Mouse (Mus musculus) forebrain, embryonic 15.5 days (tissue): Measurements from ENCODE around the gene 3110040N11Rik. TPM values are rescaled to one million over a fixed set of nuclear protein-coding genes. Genes with fewer than 3 reads are reported as not detected.
"Not testable (repeated sequence)": the region's sequence is repeated elsewhere in the genome, so short reads cannot be mapped to it uniquely, and the experiment has no call there.

Experiments
- ATAC-seq: fragments of 200-750 bp; cut with Nextera tagmentation; replicated peaks from 2 replicates; pipeline ENCODE4 v1.8.0; 2017; ENCODE audit warnings: mild to moderate bottlenecking, moderate TSS enrichment, moderate library complexity
- H3K27ac ChIP-seq: fragments of 300-500 bp; sonication (generic); replicated peaks from 2 replicates; pipeline ENCODE4 v1.5.1; 2015; ENCODE audit warnings: mild to moderate bottlenecking, inconsistent platforms
- H3K27me3 ChIP-seq: fragments of 300-500 bp; sonication (generic); 2 replicates; pipeline ENCODE4 v1.6.1; 2015; ENCODE audit warnings: inconsistent platforms
- H3K36me3 ChIP-seq: fragments of 300-500 bp; sonication (generic); 2 replicates; pipeline ENCODE4 v1.6.1; 2015; ENCODE audit warnings: mild to moderate bottlenecking, inconsistent platforms
- H3K4me1 ChIP-seq: fragments of 300-500 bp; sonication (generic); 2 replicates; pipeline ENCODE4 v1.6.1; 2015; ENCODE audit warnings: inconsistent platforms
- H3K4me2 ChIP-seq: fragments of 300-500 bp; sonication (generic); replicated peaks from 2 replicates; pipeline ENCODE4 v1.6.1; 2015; ENCODE audit warnings: mild to moderate bottlenecking, inconsistent platforms
- H3K4me3 ChIP-seq: fragments of 300-500 bp; sonication (generic); 2 replicates; pipeline ENCODE4 v1.5.1; 2015; ENCODE audit warnings: mild to moderate bottlenecking, inconsistent platforms
- H3K9ac ChIP-seq: fragments of 300-500 bp; sonication (generic); replicated peaks from 2 replicates; pipeline ENCODE4 v1.6.1; 2015; ENCODE audit warnings: mild to moderate bottlenecking, inconsistent platforms
- H3K9me3 ChIP-seq: fragments of 300-500 bp; sonication (generic); 2 replicates; pipeline ENCODE4 v1.6.1; 2016; ENCODE audit warnings: inconsistent platforms
- WGBS: fragments of 180-500 bp; shearing (Covaris S2); methylation state at CpG from one replicate; pipeline ENCODE4 v1.1.7; 2015; ENCODE audit warnings: mixed read lengths; 5-methylcytosine and 5-hydroxymethylcytosine counted together
- polyA plus RNA-seq: library from polyadenylated mRNA; unstranded; fragments of >200 nt; fragmentation: Nextera tagmentation; extraction: Ambion mirVana; gene quantifications from 2 replicates; pipeline ENCODE4 v1.2.1, GENCODE M21; 2015

The 3110040N11Rik gene
- polyA plus RNA-seq: 51.6 and 52.2 TPM in 2 replicates

GRCm38 (mm10) chr7:81789095-81789757 lies at the start of gene 3110040N11Rik:
Gene 3110040N11Rik (minus strand): TSS chr7:81789478.
- WGBS: under 1% methylated on average over 38 of the region's 38 CpGs
- Histone ChIP-seq H3K9ac (peak within 1 kb of the TSS; percentile 80), H3K9me3 (no peaks in the 10 kb centered on the region)

DNA sequence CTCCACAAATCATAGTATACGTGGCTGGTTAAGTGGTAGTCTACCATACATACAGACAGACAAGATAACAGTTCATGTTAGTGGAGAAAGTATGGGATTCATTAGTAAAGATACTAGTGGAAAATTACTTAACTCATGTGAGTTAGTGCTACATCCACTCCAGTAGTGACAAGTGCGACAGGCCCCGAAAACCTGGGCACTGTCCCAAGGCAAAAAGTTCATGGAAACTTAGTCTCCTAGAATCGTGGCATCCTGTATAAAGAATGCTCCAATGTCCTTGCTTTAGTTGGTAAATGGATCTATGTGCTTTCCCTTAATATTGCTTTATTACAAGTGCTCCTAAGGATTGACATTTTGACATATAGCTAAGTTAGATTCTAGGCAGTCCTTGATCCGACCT lies 48.5 kb upstream of the 3110040N11Rik start:
- not testable (repeated sequence) for H3K4me3 ChIP-seq, H3K9me3 ChIP-seq, H3K27ac ChIP-seq, H3K9ac ChIP-seq, H3K4me2 ChIP-seq, ATAC-seq, H3K27me3 ChIP-seq, H3K36me3 ChIP-seq
- H3K4me1 ChIP-seq: peaks cover 13% of the 10 kb centered on the region
- 89% methylated on average over 5 of the region's 5 CpGs for WGBS

More at GRCm38 (mm10) chr7:81789095-81789757, at the start of gene 3110040N11Rik:
- no peaks in the 10 kb centered on the region for H3K27me3 ChIP-seq
- peaks cover 16% of the 10 kb centered on the region for H3K36me3 ChIP-seq
- peak; percentile 96 for ATAC-seq
- H3K4me2 ChIP-seq: peak within 1 kb of the TSS; percentile 76
- peak within 1 kb of the TSS; percentile 67 for H3K4me3 ChIP-seq
- H3K27ac ChIP-seq: peak within 1 kb of the TSS; percentile 97
- H3K4me1 ChIP-seq: peaks cover 12% of the 10 kb centered on the region

DNA sequence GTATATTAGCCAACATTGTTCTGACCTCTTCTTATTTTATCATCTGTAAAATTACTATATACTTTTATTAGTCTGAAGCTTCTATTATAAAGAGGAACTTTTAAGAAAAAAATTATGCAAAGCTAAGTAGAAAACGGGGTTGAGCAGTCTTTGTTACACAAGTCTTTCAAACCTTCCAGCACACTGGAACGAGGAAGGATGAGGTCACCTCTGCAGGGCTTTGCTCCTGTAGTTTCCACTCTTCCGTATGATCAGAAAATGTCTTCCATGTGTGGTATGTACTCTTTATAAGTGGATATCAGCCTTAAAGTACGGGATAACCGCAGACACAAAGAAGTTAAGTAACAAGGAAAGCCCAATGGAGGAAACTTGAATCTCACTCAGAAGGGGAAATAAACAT lies 46.2 kb upstream of the 3110040N11Rik start:
- WGBS: 84% methylated on average over 5 of the region's 5 CpGs
- no peaks in the 10 kb centered on the region for H3K9me3 ChIP-seq
- H3K4me1 ChIP-seq: peaks cover 2% of the 10 kb centered on the region
- no peaks in the 10 kb centered on the region for H3K27me3 ChIP-seq
- H3K27ac ChIP-seq: no peak overlapping the region
- H3K9ac ChIP-seq: no peak overlapping the region
- no peak overlapping the region for H3K4me3 ChIP-seq
- no peaks in the 10 kb centered on the region for H3K36me3 ChIP-seq
- ATAC-seq: no peak
- H3K4me2 ChIP-seq: no peak overlapping the region

DNA sequence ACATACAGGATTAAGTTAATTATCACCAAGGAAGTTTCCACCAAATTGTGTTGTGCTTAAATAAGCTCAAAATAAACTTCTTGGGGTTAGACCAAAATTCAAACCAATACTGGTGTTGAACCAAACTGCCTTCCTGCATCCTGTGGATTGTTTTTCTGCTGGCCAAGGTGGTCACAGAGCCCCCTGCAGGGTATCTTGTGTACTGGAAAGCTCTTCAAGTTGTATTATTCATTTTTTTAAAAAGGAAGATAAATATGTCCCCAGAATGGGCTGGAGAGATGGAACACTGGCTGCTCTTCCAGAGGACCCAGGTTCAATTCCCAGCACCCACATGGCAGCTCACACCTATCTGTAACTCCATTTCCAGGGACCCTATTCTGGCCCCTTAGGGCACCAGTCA lies 45.6 kb upstream of the 3110040N11Rik start:
- Histone ChIP-seq H3K9ac (no peak overlapping the region), H3K36me3 (no peaks in the 10 kb centered on the region), H3K4me1 (peaks cover 3% of the 10 kb centered on the region), H3K27ac (no peak overlapping the region), H3K4me2 (no peak overlapping the region), H3K9me3 (no peaks in the 10 kb centered on the region), H3K4me3 (no peak overlapping the region), H3K27me3 (no peaks in the 10 kb centered on the region)
- no peak for ATAC-seq

- Histone ChIP-seq H3K27me3 (no peaks in the 10 kb centered on the region), H3K9me3 (no peaks in the 10 kb centered on the region), H3K4me3 (peak within 1 kb of the TSS; percentile 70), H3K27ac (peak within 1 kb of the TSS; percentile 95), H3K4me1 (peaks cover 43% of the 10 kb centered on the region), H3K9ac (peak within 1 kb of the TSS; percentile 80), H3K4me2 (peak within 1 kb of the TSS; percentile 66), H3K36me3 (no peaks in the 10 kb centered on the region)
- under 1% methylated on average over 47 of the region's 58 CpGs for WGBS
- peak; percentile 94 for ATAC-seq
Measured at GRCm38 (mm10) chr7:81829379-81829894, 40.2 kb upstream of the 3110040N11Rik start, which contains the start of gene Btbd1. Gene Btbd1 (minus strand): TSS chr7:81829431.

DNA sequence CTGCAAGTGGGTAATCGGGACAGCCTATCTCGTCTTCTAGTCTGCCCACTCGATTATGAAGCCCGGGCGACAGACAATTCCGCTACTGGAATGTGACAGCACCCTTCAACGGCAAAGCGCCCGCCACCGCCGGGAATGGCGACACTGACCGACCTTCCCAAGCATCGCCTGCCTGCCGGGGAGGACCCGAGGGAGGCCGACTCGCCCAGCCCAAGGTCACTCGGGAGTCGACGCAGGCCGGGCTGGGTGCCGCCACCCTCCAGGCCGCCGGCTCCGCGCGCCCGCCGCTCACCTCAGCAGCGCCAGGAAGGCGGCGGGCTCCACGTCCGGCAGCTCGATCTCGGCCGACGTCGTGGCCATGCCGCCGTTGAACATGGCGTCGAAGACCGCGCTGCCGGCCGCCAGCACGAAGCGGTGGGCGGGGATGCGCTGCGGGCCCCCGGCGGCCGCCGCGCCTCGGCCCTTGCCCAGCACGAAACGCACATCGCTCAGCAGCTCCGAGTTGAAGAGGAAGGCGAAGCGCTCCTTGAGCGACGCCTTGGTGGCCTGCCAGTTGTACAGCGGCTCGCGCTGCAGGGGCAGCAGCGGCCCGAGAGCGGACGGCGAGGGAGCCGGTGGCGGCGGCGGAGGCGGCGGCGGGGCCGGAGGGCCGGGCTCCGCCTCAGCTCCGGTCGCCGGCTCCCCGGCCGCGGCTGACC lies 39.6 kb upstream of the 3110040N11Rik start:
- whole genome bisulfite sequencing: under 1% methylated on average over 83 of the region's 91 CpGs
- Histone ChIP-seq H3K27me3 (no peaks in the 10 kb centered on the region), H3K4me3 (peak overlapping the region; percentile 70), H3K27ac (peak overlapping the region; percentile 95), H3K4me1 (peaks cover 43% of the 10 kb centered on the region), H3K9ac (peak overlapping the region; percentile 80), H3K9me3 (no peaks in the 10 kb centered on the region), H3K4me2 (peak overlapping the region; percentile 66), H3K36me3 (no peaks in the 10 kb centered on the region)
- ATAC-seq: peak; percentile 82

DNA sequence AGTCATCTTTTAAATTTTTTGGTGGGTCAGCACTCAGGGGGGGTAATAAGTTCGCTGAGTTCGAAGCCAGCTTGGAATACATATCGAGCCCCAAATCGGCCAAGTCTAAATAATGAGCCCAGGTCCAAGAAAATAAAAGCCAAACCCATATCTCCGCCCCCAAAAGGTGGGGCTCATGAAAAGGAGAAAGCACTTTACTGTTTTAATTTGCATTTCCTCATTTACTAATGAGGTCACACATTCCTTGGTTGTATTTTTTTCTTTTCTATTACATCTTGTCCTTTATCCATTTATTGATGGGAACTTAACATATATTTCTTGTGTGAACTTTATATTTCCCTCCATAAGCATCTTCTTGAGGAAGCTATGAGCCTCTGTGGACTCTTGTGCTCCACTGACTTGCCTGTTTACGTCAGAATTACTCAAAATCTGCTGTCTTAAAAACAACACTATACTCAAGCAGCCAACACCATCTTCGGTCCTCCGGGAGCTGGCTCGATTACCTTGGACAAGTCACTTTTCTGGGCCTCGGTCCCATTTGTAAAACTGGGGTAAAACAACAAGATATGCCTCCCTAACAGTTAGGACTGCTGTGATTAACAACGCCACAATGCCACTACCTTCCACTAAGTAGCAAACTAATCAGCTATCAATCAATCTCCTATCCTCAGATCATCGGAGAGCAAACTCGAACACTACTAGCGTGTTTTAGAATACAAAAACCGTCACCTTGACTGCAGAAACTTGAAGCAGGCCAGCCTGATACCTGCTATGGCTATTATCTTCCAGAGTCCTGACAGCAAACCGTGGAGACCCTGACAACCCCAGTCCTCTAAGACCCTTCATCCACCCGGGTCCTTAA lies 38.8 kb upstream of the 3110040N11Rik start:
- Histone ChIP-seq H3K36me3 (no peaks in the 10 kb centered on the region), H3K9ac (peak overlapping the region; percentile 80), H3K9me3 (no peaks in the 10 kb centered on the region), H3K4me2 (peak overlapping the region; percentile 66), H3K27ac (peak overlapping the region; percentile 95), H3K4me3 (peak overlapping the region; percentile 70), H3K4me1 (peaks cover 43% of the 10 kb centered on the region), H3K27me3 (no peaks in the 10 kb centered on the region)
- no peak for ATAC-seq
- 11% methylated on average over 17 of the region's 17 CpGs for WGBS

GRCm38 (mm10) chr7:81825381-81825780 lies 36.1 kb upstream of the 3110040N11Rik start:
- 13% methylated on average over 3 of the region's 3 CpGs for WGBS
- no peak overlapping the region for H3K27ac ChIP-seq
- no peak overlapping the region; the same call in 1 of the 2 replicates for H3K4me2 ChIP-seq
- no peak overlapping the region for H3K4me3 ChIP-seq
- H3K9ac ChIP-seq: no peak overlapping the region
- no peaks in the 10 kb centered on the region for H3K36me3 ChIP-seq
- no peaks in the 10 kb centered on the region for H3K9me3 ChIP-seq
- H3K27me3 ChIP-seq: no peaks in the 10 kb centered on the region
- peaks cover 43% of the 10 kb centered on the region for H3K4me1 ChIP-seq
- ATAC-seq: no peak

DNA sequence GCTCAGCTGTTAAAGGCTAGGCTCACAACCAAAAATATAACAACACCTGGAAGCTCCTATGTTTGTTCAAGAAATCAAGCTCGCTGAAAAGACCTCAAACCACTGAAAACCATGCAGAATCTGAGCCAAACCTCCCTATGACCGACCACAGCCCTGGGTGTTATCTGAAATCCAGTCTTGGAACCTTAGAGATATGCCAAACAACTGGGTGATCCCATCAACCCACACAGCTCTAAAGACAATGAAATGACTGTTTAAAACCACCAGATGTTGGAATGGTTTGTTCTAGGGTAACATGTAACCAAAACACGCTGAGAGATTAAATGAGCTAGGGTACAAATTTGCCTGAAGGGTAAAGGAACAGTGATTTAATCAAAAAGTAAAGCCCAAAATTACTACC lies 35.6 kb upstream of the 3110040N11Rik start:
- no peak for ATAC-seq
- no peak overlapping the region for H3K9ac ChIP-seq
- peaks cover 40% of the 10 kb centered on the region for H3K4me1 ChIP-seq
- H3K9me3 ChIP-seq: no peaks in the 10 kb centered on the region
- no peak overlapping the region for H3K4me2 ChIP-seq
- 82% methylated on average over 3 of the region's 3 CpGs for WGBS
- H3K36me3 ChIP-seq: no peaks in the 10 kb centered on the region
- no peaks in the 10 kb centered on the region for H3K27me3 ChIP-seq
- H3K27ac ChIP-seq: no peak overlapping the region
- H3K4me3 ChIP-seq: no peak overlapping the region

DNA sequence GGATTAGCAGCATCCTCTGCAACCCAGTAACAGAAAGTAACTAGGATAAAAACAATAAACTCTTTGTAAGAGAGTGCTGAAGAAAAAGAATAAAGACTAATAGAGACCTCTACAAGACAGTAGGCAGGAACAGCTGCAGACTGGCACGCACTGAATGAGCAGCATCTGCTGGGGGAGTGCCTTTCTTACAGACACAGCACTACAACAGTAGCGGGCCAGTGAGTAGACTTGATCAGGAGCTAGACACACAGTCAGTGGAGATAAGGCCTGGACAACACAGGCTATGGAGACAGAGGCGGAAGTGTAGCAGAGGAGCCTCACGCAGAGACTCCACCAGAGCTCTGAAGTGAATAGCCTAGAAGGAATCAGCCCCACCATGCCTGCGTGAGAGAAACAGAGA lies 16.8 kb upstream of the 3110040N11Rik start:
- H3K9me3 ChIP-seq: no peaks in the 10 kb centered on the region
- WGBS: 62% methylated on average over 5 of the region's 5 CpGs
- H3K9ac ChIP-seq: no peak overlapping the region
- no peak overlapping the region for H3K4me2 ChIP-seq
- H3K4me3 ChIP-seq: no peak overlapping the region
- H3K36me3 ChIP-seq: peaks cover 2% of the 10 kb centered on the region; the same call in 1 of the 2 replicates
- H3K27me3 ChIP-seq: no peaks in the 10 kb centered on the region
- peaks cover 4% of the 10 kb centered on the region; the same call in 1 of the 2 replicates for H3K4me1 ChIP-seq
- ATAC-seq: no peak
- peak overlapping the region; percentile 55 for H3K27ac ChIP-seq

DNA sequence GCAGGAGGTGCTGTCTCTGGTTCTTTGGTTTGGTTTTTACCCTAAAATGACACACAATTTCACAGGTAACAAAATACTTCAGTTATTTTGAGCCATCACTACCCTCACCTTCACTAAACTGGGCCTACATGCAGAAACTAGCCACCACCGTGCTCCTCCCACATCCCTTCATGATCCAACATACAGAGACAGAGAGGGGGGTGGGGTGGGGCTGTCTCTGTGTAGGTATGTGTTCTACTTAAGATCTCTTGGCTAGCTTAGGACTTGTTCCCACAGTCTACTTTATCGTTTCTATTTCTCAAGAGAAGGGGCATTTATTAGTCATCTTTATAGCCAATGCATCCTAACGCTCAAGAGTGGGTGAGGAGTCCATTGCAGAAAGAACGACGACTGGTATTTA lies 742 bp downstream of the 3110040N11Rik start:
- peak overlapping the region; percentile 97 for H3K27ac ChIP-seq
- no peaks in the 10 kb centered on the region for H3K9me3 ChIP-seq
- H3K9ac ChIP-seq: peak overlapping the region; percentile 80
- peak overlapping the region; percentile 76 for H3K4me2 ChIP-seq
- peaks cover 12% of the 10 kb centered on the region for H3K4me1 ChIP-seq
- peak overlapping the region; percentile 67 for H3K4me3 ChIP-seq
- no peaks in the 10 kb centered on the region for H3K27me3 ChIP-seq
- H3K36me3 ChIP-seq: peaks cover 10% of the 10 kb centered on the region
- WGBS: 3% methylated on average over 5 of the region's 5 CpGs
- peak; percentile 39 for ATAC-seq
